Mouse (Mus musculus) urinary bladder, postnatal 14 days (tissue): ENCODE measurements at regions not wholly inside any gene's neighbourhood (a gene's known extent, or its start where the extent isn't known, plus 50 kb on each side); places are given as distances from the start of the nearest gene placed in this dataset.
"Not testable (repeated sequence)": the region's sequence is repeated elsewhere in the genome, so short reads cannot be mapped to it uniquely, and the experiment has no call there.

ENCODE experiments used
- DNase-seq: peaks from one replicate; pipeline ENCODE4 v3.0.0; 2021; ENCODE audit warnings: low spot score

DNA sequence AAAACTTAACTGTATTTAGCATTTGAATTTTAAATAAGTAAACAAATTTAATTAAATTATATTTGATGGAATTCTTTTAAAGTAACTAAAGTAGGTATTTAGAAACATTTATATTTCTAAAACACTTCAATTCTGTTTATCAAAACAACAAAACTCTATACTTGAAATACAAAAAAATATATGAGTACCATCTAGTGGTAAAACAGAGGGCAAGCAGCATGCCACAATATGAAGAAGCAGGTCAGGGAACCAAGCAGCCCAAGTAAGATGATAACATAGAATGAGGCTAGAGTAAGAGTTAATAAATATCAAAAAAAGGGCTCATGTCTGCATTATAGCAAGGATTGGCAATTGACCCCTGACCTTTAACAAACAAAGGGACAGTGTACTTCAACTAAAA is 639.7 kb downstream of the Cdh10 start:
- DNase-seq = no peak

DNA sequence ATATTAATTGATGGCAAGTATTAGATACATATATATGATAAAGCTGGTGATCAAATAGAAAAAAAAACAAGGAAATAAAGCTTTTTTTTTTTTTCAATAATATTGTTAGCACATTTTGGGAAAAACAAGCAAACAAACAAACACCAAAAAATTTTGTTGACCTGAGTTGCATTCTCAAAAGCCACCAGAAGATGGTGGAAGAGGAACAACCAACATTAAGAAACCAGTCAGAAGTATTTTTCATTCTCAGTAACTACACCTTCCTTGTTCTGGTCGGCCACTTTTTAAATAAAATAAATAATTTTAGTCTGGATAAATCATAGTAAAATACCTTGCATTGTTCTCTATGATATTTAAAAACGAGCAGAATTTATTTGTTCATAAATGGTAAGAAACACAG is 654.8 kb downstream of the Cdh10 start:
- no peak for DNase-seq

DNA sequence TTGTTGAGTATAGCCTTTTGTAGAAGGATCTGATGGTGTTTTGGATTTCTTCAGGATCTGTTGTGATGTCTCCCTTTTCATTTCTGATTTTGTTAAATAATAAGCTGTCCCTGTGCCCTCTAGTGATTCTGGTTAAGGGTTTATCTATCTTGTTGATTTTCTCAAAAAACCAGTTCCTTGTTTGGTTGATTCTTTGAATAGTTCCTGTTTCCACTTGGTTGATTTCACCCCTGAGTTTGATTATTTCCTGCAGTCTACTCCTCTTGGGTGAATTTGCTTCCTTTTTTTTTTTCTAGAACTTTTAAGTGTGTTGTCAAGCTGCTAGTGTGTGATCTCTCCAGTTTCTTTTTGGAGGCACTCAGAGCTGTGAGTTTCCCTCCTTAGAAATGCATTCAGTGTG is 674.8 kb downstream of the Cdh10 start:
- not testable (repeated sequence) for DNase-seq

DNA sequence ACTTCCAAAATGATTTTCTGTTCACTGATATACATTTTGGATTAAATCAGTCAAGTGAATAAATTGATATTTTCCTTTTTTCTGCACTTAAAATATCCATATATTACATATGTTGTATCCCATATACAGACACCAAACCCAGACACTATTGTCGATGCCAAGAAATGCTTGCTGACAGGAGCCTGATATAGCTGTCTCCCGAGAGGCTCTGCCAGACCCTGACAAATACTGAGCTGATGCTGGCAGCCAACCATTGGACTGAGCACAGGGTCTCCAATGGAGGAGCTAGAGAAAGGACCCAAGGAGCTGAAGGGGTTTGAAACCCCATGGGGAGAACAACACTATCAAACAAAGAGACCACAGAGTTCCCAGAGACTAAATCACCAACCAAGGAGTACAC is 700.6 kb downstream of the Cdh10 start:
- no peak for DNase-seq

DNA sequence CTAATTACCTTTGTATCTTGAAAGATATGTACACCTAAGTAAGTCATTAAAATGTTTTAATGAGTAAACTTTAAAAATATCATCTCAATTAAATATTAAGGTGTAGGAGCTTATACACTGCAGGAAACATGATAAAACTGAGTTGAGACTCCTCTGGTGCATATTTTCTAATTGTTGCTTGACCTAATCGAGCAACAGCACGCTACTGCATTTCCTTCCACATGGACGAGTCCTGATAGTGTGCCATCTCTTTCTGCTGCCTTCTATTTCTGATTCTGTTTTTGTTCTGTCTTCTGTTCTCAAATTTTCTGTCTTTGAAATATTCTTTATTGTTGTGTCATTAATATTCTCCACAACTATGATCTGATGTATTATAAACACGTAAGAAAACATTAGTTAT is 721.9 kb downstream of the Cdh10 start:
- DNase-seq = no peak

DNA sequence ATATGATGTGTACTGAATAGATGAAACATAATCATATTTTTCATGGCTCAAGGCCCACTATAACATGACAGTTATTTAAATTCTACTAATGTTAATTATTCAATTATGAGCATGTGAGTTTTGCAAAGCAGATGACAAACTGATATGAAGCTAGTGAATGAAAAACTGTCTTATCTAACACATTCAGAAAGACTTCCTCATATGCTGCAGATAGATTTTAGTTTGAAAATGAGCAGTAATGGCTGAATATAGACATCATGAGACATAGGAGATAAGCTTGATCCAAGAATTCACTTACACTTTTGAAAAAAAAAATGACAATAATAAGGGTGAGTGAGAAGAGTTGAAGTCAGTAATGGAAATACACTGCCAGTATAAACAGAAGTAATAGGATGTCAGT is 731.0 kb downstream of the Cdh10 start:
- no peak for DNase-seq

DNA sequence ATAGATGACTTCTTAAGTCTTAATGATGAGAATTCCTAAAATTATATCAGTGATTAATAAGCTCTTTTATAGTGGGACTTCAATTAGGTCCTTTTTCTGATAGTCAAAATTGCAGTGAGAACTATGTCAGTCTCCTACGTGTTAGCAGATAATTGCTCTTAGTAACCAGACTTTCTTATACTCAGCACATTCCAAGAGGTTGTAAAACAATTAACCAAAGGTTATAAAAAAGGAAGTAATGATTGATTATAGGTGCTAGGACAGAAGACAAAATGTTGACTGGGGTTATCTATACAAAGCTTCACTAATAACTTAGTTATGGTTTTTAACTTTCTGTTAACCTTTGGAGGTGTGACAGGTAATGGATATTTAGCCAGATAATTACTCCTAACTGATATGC is 766.0 kb downstream of the Cdh10 start:
- no peak for DNase-seq

DNA sequence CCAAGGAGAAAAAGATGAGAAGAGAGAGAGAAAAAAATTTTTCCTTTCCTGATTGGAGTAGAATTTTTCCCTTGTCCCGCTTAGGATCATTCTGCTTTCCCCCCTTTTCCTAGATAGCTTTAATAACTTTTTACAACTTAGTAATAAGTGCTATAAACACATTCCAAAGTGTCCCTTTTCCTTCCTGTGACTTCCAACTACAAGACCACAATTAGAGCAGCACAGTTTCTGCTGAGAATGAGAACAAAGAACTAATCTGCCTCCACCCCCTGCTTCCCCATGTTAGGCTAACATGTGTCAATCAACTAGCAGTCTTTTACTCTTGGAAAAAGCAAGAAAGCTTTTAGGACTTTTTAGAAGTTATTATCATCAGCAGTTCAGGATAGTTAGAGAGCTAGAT is 766.5 kb downstream of the Cdh10 start:
- no peak for DNase-seq

DNA sequence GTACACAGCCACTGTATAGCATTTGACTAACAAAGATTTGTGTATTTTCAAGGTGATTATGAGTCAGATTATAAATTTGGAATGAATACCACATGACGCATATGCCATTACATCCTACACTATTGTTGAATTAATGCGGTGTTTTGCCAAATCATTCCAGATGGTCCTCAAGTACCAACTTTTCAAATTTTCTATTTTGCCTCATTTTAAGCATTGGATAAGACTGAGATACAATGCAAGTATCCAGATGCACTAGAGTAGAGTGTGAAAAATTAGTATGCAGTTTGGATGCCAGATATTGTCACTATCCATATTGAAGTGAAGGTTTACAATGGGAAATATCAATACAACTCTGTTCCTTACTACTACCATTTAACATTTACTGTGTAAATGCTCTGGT is 775.0 kb downstream of the Cdh10 start:
- DNase-seq = no peak

DNA sequence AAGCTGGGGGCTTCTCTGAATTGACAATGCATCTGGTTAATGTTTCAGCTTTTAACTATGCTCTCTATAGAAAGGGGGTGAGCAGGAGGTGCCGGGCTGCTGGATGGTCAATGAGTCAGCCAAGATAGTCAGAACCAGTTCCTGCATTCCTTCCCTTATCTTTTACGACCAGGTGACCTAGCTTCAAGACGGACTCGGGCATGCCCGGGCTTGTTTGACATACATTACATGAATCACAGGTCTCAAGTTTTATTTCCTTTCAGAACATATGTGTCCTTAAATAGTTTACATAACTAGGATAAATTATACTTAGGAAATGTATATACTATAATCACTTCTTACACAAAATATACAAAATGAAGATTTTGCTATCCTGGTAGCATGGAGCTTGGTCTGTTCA is 803.6 kb downstream of the Cdh10 start:
- DNase-seq = peak; percentile 47

DNA sequence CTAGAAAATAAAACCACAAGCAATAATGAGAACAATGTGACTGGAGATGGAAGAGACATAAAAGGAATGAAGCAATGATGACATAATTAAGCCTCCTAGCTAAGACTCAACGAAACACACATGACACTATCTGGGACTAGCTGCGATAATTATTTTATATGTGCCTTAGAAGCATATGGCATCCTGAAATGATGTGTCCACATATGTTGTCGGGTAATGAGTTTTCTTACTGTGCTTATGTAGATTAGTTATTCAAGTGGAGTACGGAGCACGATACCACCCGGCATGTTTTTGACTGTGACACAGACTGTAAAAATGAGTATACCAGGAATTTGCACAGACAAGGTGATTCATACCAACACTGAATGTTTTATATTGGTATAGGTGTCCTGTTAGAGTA is 781.7 kb upstream of the Cdh12 start:
- no peak for DNase-seq

DNA sequence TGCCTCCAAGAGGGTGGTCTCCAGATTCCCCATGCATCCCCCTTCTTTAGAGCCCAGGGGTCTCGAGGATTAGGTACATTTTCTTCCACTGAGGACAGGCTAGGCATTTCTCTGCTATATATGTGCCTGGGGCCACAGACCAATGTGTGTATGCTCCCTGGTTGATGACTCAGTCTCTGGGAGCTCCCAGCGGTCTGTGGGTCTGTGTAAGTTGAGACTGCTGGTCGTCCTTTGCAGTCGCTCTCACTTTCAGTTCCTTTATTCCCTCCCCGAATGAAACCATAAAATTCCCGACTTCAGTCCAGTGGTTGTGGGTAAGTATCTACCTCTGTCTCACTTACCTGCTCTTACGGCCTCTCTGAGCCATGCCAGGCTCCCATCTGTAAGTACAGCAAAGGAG is 773.5 kb upstream of the Cdh12 start:
- DNase-seq = no peak

DNA sequence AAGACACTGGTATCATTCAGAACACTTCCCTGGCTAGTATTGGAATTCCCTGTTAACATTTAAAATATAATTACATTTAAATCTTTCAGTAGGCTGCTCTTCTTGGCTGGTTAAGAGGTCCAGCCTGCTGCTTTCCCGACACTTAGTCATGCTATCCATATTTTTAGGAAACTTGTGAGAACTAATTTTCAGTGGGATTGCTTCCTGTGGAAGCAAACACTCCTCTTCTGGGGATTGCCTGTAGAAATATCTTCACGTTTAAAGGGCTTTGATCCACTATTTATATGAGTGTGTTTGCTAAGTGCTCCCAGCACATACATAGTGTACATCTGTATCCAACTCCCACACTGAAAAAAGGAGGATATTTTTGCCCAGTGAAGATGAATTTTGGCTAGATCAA is 761.8 kb upstream of the Cdh12 start:
- DNase-seq = no peak

DNA sequence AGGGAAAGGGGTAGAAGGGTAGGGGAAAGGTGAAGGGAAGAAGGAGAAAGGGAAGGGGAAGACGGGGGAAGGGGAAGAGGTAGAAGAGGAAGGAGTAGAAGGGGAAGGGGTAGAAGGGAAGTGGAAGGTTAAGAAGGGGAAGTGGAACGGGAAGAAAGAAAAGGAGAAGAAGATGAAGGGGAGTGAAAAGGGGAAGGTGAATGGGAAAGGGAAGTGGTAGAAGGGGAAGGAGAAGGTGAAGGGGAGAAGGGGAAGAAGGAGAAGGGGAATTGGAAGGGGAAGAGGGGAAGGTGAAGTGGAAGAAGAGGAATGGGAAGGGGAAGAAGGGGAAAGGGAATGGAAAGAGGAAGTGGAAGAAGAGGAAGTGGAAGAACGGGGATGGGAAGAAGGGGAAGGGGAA is 737.3 kb upstream of the Cdh12 start:
- no peak for DNase-seq
